Mouse (Mus musculus) kidney, postnatal 25 days (tissue): ENCODE results near the gene Tbcb.
"Not testable (repeated sequence)": the region's sequence is repeated elsewhere in the genome, so short reads cannot be mapped to it uniquely, and the experiment has no call there.

ENCODE experiments used
- DNase-seq, 2 experiments: peaks; one replicate each; pipeline ENCODE4 v3.0.0; 2021; ENCODE audit warnings: mixed read lengths in 2 of 2

Tbcb gene

DNA sequence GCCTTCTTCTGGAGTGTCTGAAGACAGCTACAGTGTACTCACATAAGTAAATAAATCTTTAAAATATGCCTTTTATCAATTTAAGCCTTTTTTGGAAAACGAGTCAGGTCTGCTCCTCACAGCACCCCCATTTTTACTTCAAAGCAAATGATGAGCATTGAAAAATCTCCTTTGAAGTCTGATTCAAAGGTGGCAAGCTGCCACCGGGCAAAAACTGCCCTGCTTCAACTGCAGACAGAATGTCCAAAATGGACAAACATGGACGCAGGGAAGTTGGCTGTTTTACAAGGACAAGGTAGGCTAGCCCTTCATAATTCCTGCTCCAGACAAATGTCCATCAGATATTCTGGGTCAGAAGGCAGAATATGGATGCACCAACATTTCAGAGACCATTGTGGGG is 10.6 kb downstream of the Tbcb start:
- no peak for DNase-seq

DNA sequence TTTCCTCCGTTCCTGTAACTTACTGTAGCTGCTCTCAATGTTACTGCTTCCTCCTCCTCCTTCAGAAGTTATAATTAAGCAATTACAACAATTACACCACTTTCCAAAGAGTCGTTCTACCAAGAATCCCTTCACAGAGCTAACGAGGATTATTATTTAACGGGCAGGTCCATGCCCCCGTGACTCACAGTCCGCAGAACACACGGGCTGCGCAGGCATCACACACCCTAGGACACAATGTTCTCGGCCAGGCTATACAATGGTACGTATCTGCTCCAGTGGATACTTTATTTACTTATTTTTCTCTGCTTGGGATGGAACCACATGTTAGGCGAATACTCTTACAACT is 12.1 kb downstream of the Tbcb start:
- peak; percentile 57 to 88 for DNase-seq

DNA sequence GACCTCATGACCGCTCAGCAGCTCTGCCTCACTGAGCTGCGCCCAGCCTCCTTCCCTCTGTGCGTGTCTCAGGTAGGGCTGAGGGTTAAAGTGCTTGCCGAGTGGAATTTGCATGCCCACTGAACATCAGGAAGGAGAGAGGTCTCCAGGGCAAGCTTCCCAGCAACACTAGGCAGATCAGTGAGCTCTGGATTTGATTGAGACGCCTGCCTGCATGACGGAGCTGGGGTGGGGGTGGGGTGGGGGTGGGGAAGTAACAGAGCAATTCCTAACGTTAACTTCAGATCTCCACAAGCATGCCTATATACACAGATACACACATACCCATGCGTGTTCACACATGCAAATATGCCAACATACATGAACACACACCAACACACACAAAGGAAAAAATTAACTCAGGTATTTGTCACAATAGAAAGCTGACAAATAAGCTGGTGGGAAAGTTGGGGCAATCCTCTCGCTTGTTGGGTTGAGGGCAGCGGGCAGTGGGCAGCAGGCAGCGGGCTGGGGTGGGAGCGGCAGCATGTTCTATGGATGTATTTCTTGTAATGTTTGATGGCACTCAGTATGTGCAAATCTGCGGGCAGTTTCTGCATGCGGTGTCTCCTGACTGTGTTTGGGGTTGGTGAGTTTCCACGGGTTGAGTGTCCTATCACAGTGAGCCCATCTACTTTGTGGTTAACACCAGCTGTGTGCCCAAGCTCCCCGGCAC is 12.6 kb downstream of the Tbcb start:
- DNase-seq, result peak; percentile 84 to 91

DNA sequence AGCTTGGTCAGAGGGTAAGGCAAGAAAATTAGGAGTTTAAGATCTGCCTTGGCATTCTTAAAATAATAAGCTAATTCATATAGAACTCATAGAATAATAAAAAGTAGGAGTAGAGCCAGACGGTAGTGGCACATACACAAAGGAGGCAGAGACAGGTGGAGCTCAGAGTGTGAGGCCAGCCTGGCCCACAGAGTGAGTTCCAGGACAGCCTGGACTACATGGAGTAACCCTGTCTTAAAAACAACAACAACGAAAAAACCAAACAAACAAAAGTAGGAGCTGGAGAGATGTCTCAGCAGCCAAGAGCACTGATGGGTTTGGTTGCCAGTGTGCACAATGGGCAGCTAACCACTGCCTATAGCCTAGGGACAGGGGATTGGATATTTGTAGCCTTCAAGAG is 14.8 kb downstream of the Tbcb start:
- no peak for DNase-seq

DNA sequence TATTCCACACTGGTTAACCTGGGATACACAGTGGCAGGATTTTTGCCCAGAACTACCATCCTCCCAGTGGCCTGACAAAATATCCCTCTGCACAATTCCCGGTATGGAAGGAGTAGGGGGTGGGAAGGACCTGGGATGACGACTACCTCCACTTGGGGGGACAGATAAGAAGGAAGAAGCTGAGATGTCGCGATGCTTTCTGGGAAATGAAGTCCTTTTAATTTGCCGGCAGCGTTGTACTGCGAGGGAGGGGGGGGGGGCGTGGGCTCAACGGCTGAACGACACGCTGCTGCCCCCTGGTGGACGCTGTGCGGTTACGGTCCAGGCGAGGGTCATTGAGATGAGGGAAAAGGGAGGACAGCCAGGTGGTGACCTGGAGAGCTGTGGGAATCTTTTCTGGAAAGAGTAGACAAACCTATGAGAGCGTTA is 15.3 kb downstream of the Tbcb start:
- peak; percentile 85 to 86 for DNase-seq

DNA sequence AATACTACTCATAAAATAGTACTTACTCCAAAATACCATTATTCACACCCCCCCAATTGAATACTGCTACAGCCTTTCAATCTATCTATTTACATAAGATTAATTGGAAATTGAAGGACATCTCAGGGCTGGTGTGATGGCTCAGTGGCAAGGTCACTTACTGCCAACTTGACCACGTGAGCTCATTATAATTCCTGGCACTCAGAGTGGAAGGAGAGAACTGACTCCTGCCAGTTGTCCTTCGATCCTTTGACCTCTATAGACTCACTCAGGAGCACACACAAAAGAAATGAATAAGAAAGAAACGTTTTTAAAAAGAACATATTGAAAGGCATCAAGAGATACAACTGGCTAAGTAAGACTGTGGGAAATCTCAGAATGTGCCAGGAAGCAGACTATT is 16.2 kb downstream of the Tbcb start:
- DNase-seq, result peak; percentile 51 to 71

DNA sequence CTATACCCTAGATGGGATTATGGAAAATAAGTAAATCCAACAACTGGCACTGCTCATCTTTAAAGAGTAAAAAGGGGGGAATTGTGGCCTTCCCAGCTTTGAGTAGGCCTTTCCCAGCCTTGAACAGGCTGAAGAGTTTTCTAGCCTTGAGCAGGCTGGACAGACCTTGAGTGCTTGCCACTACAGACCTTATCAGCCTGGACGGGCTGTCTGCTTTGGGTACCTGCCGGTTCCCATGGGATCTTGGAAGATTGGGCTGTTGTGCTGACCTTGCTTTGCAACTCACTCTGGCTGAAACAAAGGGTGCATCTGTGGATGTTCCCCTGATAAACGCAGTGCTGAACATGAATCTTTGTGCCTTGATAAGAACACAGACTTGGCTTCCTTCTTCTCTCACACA is 18.2 kb downstream of the Tbcb start:
- no peak for DNase-seq

DNA sequence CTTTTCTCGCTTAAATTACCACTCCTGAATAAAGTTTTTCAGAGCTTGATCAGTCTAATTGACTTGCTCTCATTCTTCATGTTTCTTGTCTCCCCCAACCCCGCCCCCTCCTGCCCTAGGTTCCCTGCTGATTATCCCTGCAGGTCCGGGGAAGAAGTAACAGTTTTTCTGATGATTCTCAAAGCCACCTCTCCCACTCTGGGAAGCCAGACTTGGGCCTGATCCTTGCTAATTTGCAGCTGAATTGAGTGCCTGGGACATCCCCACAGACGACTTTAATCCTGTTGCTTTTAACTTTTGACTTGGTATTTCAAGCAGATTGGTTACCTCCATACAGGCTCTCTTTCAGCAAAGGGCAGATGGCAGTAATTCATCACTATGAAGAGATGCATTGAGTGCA is 21.0 kb downstream of the Tbcb start:
- no peak for DNase-seq

DNA sequence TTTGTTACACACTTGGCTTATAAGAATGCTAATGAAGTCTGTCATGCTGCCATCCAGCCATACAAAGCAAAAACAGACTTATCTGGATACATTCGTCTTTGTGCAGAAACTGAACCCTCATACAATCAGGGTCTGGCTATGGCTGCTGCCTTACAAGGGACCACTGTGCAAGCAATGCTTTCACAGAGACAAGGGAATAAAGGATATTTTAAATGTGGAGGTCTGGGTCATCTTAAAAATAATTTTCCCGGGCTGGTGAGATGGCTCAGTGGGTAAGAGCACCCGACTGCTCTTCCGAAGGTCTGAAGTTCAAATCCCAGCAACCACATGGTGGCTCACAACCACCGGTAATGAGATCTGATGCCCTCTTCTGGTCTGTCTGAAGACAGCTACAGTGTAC is 25.7 kb downstream of the Tbcb start:
- not testable (repeated sequence) for DNase-seq

DNA sequence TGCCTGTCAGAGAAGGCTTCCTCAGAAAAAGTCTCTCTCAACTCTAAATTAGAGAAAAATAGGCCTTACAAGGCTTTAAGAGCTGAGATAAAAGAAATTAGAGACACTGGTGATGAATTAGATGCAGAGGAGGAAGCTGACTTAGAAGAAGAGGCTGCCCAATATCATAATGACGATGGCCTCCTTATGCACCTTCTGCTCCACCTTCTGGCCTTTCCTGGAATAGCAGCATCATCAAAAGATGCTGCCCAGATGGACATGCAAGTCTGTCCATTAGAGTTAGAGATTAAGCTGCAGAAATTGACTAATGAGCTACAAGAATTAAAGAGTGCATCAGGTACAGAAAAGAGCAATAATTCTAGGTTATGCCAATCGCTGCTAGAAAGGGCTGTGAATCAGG is 26.7 kb downstream of the Tbcb start:
- DNase-seq, result peak; percentile 68 to 86

DNA sequence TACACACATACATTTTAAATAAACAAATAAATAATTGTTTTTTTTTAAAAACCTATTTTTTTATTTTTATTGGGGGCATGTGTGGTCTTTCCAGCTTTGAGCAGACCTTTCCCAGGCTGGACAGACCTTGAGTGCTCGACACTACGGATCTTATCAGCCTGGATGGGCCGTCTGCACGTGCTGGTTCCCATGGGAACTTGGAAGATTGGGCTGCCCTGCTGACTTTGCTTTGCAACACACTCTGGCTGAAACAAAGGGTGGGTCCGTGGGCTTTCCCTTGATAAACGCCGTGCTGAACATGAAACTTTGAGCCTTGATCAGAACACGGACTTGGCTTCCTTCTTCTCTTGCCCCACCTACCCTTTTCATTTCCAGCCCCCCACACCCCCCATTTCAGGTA is 27.7 kb downstream of the Tbcb start:
- DNase-seq, result no peak

DNA sequence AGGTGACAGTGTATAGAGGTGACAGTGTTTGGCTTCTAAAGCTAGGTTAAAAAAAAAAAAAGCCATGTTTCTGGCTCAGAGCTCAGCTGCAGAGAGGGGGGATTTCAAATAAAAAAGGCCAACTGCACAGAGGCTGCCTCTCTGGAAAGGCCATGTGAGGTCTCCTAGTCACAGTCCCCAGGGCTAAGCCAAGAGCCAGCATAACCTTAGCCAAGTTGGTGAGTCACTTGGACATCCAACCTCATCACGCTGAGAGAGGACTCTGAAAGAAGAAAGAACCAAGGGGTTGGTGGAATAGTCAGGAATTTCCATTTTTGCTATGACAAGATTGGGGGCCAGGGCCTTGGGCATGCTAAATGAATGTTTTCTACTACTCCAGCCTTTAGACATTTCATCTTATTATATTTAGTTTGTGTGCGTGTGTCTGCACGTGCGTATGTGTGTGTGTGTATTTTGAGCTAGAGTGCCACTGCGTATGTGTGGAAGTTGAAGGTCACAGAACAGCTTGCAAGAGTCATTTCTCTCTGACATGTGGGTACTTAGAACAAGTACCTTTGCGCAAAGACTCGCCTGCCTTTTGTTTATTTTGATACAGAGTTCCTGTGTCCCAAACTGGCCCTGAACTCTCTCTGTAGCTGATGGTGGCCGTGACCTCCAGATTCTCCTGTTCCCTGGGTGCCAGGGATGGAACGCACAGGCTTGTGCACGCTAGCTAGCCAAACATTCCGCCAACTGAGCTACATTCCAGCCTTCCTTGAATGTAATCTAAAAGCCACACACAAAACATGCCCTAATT is 29.0 kb downstream of the Tbcb start:
- DNase-seq, result peak in 1 of 2 experiments; percentile 33

DNA sequence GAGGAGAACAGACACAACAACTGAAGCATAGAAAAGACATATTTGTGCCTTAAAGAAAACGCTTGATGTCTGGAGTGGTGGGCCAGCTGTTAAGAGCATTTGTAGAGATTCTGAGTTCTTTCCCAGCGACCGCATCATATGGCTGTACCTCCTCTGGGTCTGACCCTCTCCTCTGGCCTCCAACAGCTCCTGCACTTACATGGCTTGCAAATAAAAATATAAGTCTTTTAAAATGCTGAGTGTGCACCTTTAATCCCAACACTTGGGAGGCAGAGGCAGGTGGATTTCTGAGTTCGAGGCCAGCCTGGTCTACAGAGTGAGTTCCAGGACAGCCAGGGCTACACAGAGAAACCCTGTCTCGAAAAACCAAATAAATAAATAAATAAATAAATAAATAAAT is 31.4 kb downstream of the Tbcb start:
- DNase-seq, result not testable (repeated sequence)

DNA sequence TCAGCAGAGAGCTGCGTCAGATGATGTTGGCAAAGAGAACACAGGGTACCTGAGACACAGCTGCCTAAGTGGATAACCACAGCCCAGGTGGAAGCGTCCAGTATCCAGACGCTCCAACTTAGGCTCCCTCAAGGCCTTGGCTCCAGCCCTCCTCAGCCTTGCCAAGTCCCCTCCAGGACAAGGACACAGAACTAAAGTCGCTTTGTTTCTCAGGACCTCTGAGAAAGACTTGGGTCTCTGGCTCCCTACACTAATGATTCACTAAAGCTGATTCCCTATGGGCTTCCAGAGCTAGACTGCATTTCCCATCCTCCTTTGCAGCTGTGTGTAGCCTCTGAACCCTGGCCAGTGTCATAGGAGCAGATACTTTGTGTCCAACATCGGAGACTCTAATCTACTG is 31.9 kb downstream of the Tbcb start:
- peak in 1 of 2 experiments; percentile 33 for DNase-seq

DNA sequence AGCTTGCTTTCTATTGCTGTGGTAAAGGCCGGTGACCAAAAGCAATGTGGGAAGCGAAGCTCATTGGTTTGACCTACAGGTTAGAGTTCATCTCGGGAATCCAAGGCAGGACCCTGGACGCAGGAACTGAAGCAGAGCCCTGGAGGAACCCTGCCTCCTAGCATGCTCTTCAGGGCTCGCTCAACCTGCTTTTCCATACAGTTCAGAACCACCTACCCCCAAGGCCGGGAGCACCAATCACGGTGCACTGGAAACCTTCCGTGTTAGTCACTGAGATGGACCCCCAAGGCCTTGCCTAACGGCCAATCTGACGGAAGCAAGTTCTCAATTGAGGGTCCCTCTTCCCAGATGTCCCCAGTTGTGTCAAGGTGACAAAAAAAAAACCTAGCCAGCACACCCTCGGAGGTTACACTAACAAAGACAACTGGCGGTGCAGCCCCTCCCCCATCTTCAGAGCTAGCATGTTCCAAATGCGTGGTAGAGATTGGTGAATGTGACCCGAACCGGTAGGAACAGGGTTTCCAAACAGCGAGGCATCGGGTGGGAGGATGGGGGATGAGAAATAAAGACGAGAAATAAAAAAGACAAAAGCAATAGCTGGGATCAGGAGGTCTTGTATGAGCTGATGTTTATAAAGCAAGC is 32.5 kb downstream of the Tbcb start:
- peak in 1 of 2 experiments; percentile 34 for DNase-seq

DNA sequence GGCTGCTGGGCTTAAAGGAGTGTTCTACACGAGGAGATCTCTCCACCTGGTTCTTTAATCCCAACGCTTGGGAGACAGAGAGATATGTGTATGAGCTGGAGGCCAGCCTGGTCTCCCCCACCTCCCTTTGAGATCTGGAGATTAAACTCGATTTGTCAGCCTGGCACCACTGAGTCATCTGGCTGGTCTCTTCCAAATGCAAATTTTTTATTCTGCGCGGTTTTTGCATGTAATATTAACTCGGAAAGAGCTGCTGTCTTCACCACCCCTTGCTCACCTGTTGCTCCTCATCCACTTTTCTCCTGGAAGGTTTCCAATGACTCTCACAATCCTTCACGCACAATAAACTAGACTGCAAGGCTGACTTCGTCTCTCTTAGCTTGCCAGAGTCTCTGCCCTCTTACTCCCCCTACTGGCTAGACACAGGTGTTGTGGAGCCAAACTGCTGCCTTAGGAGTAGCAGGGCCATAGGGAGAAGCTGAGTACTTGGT is 33.5 kb downstream of the Tbcb start, which contains the start of gene Capns1:
Gene Capns1 (minus strand): TSS at position 331 of the 491 bp plus-strand sequence.
- peak; percentile 60 to 69 for DNase-seq

DNA sequence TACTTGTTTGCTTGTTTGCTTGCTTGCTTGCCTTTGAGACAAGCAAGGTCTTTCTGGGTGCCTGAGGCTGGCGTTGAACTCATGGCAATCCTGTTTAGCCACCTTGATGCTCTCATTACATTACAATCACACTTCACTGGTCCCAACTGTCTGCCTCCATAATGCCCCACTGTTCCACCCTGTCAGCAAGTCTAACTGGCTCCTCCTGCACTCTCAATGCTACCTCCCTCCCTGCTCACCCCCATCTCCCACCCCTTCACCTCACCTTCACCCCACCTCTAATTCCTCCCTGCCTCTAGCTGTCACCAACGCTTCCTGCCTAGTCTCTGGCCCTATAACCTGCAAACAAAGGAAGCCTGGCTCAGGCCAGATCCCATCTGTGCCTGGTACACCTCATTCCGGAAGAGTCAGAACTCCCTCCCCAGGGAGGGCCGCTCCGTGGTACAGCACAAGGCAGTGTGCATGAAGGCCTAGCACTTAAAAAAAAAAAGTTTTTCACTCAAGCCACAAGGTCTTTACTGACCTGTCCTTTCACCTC is 34.4 kb downstream of the Tbcb start:
- DNase-seq, result no peak

DNA sequence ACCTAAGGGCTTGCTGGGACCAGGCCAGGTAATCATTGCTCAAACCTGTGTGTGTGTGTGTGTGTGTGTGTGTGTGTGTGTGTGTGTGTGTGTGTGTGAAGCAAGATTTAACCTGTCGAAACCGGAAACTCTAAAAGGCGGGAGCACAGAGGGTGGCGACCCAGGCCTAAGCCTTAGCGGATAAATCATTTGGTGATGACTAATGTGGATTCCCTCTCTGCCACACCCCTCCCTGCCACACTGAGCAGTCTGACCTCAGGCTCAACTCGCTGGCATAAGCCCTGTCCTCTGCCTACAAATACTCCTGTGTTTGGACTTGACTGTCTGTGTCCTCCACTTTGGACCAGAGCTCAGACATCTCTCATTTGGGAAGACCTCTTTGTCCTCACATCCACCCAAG is 35.9 kb downstream of the Tbcb start:
- no peak for DNase-seq

DNA sequence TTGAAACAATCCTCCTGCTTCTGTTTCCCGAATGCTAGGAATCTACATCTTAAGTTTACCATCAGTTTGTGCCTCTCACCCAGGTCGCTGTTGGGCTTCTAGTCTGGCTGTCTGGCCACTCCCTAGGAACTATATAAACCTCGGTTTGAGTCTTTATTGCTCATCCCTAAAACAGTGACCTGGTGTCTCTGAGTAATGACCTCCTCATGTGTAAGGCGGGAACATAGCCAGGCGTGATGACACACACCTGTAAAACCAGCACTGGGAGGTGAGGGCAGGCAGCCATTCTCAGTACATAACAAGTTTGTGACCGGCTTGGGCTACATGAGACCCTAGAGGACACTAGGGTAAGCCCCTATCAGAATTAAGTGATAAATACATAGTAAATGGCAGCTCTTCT is 36.6 kb downstream of the Tbcb start:
- DNase-seq, result no peak

DNA sequence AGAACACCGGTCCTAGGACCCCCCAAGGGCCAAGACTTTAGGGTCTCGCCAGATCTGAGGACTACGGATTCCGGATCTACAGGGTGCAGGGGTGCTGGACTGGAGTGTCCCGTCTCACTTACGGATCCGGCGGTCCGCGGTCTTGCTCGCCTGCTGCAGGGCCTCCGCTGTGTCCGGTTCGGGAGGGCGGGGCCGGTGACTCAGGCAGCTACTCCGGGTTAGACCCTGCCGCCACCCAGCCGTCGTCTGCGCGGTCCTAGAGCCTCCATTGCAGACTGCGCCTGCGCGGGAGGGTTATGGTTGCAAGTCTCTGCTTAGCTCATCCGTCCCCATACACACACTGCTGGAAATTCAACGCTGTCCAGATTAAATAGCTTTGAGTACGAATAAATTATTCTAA is 37.2 kb downstream of the Tbcb start:
- DNase-seq, result peak; percentile 98

DNA sequence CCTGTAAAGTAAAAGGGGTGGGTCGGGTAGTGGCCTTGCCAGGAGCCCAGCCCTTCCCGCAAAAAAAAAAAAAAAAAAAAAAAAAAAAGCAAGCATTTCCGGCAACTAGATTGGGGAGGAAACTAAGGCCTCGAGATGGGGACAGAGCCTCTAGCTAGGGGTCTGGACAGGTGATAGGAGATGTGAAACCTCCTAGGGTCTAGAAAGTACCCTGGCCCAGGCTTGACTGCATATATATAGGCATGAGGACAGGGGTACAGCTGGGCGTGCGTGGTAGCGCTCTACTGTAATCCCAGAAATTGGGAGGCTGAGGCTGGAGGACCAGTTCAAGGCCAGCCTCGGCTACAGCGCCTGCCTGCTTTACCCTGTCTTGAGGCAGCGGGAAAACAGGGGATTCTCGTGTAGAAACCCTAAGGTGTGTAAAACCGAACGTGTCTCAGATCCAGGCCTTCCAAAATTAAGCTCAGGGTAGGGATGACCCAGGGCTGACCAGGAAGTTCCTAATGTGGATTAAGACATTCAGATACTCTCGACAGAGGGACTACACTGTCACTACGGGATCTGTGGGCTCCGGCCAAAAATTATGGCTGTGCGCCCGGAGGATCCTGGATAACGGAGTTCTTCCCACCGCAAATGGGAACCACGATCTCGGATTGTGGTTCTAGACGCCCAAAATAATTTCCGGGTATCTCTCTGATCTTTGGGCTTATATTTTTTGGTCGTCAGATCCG is 37.8 kb downstream of the Tbcb start:
- peak in 1 of 2 experiments; percentile 47 for DNase-seq

DNA sequence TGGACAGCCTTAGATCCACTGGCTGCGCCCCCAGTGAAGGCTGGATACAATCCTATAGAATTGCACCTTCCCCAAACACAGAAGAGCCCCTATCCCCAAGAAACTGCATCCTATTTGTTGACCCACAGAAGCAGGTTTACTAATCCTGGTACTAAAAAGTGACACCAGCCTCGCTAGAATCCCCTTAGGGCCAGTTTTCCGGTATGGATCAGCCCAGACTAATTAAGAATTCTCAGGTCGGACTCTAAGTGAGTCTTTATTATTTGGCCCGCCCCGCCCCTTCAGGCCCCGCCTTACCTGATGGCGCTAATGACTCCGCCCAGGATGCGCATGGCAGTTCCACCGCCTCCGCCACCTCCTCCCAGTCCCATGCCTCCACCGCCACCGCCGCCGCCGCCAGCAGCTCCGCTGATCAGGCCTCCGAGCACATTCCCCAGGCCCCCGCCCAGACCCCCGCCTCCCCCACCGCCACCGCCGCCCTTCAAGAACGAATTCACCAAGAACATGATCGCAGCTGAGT is 38.4 kb downstream of the Tbcb start:
- DNase-seq, result peak; percentile 90 to 92
